Mouse (Mus musculus) stomach, embryonic 16.5 days (tissue): ENCODE data around the gene Apobec4. TPM values are rescaled to one million over a fixed set of nuclear protein-coding genes. Genes with fewer than 3 reads are reported as not detected.

Experiments used
- ATAC-seq: fragments of 200-750 bp; cut with Nextera tagmentation; 2 replicates; pipeline ENCODE4 v1.8.0; 2017; ENCODE audit warnings: moderate number of reproducible peaks, moderate TSS enrichment; ENCODE audit not compliant: insufficient read depth, low FRiP score
- H3K27ac ChIP-seq: fragments of 300-500 bp; sonication (generic); 2 replicates; pipeline ENCODE4 v1.5.1; 2014; ENCODE audit warnings: low read length
- H3K27me3 ChIP-seq: fragments of 300-500 bp; sonication (generic); 2 replicates; pipeline ENCODE4 v1.6.1; 2014; ENCODE audit warnings: low read length, control low read depth, mixed read lengths; ENCODE audit not compliant: control insufficient read depth, insufficient read depth
- H3K36me3 ChIP-seq: fragments of 300-500 bp; sonication (generic); 2 replicates; pipeline ENCODE4 v1.6.1; 2014; ENCODE audit warnings: low read length; ENCODE audit not compliant: control insufficient read depth, insufficient read depth
- H3K4me1 ChIP-seq: fragments of 300-500 bp; sonication (generic); 2 replicates; pipeline ENCODE4 v1.6.1; 2014; ENCODE audit warnings: low read length, control low read depth, mixed read lengths; ENCODE audit not compliant: control insufficient read depth, insufficient read depth
- H3K4me2 ChIP-seq: fragments of 300-500 bp; sonication (generic); 2 replicates; pipeline ENCODE4 v1.6.1; 2014; ENCODE audit warnings: low read depth, low read length, mixed read lengths
- H3K4me3 ChIP-seq: fragments of 300-500 bp; sonication (generic); replicated peaks from 2 replicates; pipeline ENCODE4 v1.5.1; 2014; ENCODE audit warnings: mild to moderate bottlenecking, low read length
- H3K9ac ChIP-seq: fragments of 300-500 bp; sonication (generic); 2 replicates; pipeline ENCODE4 v1.6.1; 2014; ENCODE audit warnings: low read length
- H3K9me3 ChIP-seq: fragments of 300-500 bp; sonication (generic); replicated peaks from 2 replicates; pipeline ENCODE4 v1.6.1; 2016; ENCODE audit warnings: low read length, control low read depth; ENCODE audit not compliant: control insufficient read depth
- WGBS: fragments of 180-500 bp; shearing (Covaris S2); extraction: QIAGEN DNeasy Blood & Tissue Kit; methylation state at CpG from one replicate; pipeline ENCODE4 v1.1.7; 2014; 5-methylcytosine and 5-hydroxymethylcytosine counted together
- polyA plus RNA-seq: library from polyadenylated mRNA; unstranded; fragments of >200 nt; fragmentation: Nextera tagmentation; extraction: Ambion mirVana; gene quantifications from 2 replicates; pipeline ENCODE4 v1.2.1, GENCODE M21; 2015

Gene Apobec4
- not detected in 2 replicates for polyA plus RNA-seq

- H3K4me1 ChIP-seq: no peaks in the 10 kb centered on the region
- no peak within 1 kb of the TSS for H3K27ac ChIP-seq
- no peaks in the 10 kb centered on the region for H3K27me3 ChIP-seq
- H3K4me2 ChIP-seq: no peak within 1 kb of the TSS
- no peak within 1 kb of the TSS for H3K4me3 ChIP-seq
- no peak for ATAC-seq
- no peaks in the 10 kb centered on the region for H3K36me3 ChIP-seq
- WGBS: 66% methylated on average over 13 of the region's 13 CpGs
- no peaks in the 10 kb centered on the region for H3K9me3 ChIP-seq
- no peak within 1 kb of the TSS for H3K9ac ChIP-seq
Observed at GRCm38 (mm10) chr1:152750312-152750965, at the start of gene Apobec4. TSS of gene Apobec4 (plus strand) at chr1:152750551.

DNA sequence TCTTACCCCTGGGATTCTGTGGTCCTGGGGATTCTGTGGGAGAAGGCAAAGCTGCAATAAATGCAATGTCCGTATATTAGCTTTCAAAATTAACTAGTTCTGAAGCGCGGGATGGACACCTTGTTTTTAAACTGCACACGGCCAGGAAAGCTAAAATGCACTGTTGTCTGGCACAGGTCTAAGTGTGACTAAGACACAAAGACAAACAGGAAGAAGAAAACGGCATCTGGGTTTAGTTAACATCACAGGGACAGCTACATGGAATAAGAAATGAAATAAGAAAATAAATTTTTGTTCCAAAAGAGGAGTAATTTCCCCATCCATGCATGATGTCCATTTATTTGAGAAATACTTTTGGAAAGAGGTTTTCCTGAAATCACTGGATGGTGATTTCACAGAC is 49.3 kb upstream of the Apobec4 start:
- Histone ChIP-seq H3K27ac (no peak overlapping the region), H3K9me3 (no peaks in the 10 kb centered on the region), H3K4me2 (no peak overlapping the region), H3K4me1 (peaks cover 5% of the 10 kb centered on the region; the same call in 1 of the 2 replicates), H3K9ac (no peak overlapping the region), H3K4me3 (no peak overlapping the region), H3K27me3 (no peaks in the 10 kb centered on the region; the same call in 1 of the 2 replicates), H3K36me3 (no peaks in the 10 kb centered on the region)
- no peak for ATAC-seq
- 73% methylated on average over 5 of the region's 5 CpGs for WGBS

GRCm38 (mm10) chr1:152702920-152703319 is 47.4 kb upstream of the Apobec4 start:
- Histone ChIP-seq H3K9ac (no peak overlapping the region), H3K4me1 (peaks cover 5% of the 10 kb centered on the region; the same call in 1 of the 2 replicates), H3K27ac (no peak overlapping the region), H3K4me3 (no peak overlapping the region), H3K4me2 (no peak overlapping the region), H3K36me3 (no peaks in the 10 kb centered on the region), H3K9me3 (no peaks in the 10 kb centered on the region), H3K27me3 (no peaks in the 10 kb centered on the region; the same call in 1 of the 2 replicates)
- no peak for ATAC-seq
- WGBS: 41% methylated on average over 6 of the region's 6 CpGs

- no peak; the same call in 1 of the 2 replicates for ATAC-seq
- Histone ChIP-seq H3K27ac (no peak overlapping the region), H3K9ac (no peak overlapping the region), H3K4me2 (no peak overlapping the region), H3K9me3 (no peaks in the 10 kb centered on the region), H3K4me1 (peaks cover 5% of the 10 kb centered on the region; the same call in 1 of the 2 replicates), H3K4me3 (no peak overlapping the region), H3K27me3 (no peaks in the 10 kb centered on the region; the same call in 1 of the 2 replicates), H3K36me3 (no peaks in the 10 kb centered on the region)
- WGBS: 45% methylated on average over 6 of the region's 6 CpGs
Observed at GRCm38 (mm10) chr1:152703941-152704340, 46.4 kb upstream of the Apobec4 start.

GRCm38 (mm10) chr1:152707560-152707959 is 42.8 kb upstream of the Apobec4 start:
- peak; percentile 59; the same call in 1 of the 2 replicates for ATAC-seq
- WGBS: 61% methylated on average over 2 of the region's 2 CpGs
- H3K4me2 ChIP-seq: no peak overlapping the region
- H3K27ac ChIP-seq: peak overlapping the region; percentile 55; the same call in 1 of the 2 replicates
- H3K27me3 ChIP-seq: no peaks in the 10 kb centered on the region
- H3K36me3 ChIP-seq: no peaks in the 10 kb centered on the region
- H3K9ac ChIP-seq: no peak overlapping the region
- peaks cover 5% of the 10 kb centered on the region; the same call in 1 of the 2 replicates for H3K4me1 ChIP-seq
- H3K4me3 ChIP-seq: no peak overlapping the region
- H3K9me3 ChIP-seq: no peaks in the 10 kb centered on the region

- H3K9me3 ChIP-seq: no peaks in the 10 kb centered on the region
- no peaks in the 10 kb centered on the region for H3K36me3 ChIP-seq
- no peaks in the 10 kb centered on the region for H3K4me1 ChIP-seq
- 75% methylated on average over 4 of the region's 4 CpGs for WGBS
- H3K27ac ChIP-seq: no peak overlapping the region
- no peak for ATAC-seq
- H3K27me3 ChIP-seq: no peaks in the 10 kb centered on the region
- H3K4me3 ChIP-seq: no peak overlapping the region
- H3K9ac ChIP-seq: no peak overlapping the region
- H3K4me2 ChIP-seq: no peak overlapping the region
Observed at GRCm38 (mm10) chr1:152711037-152711436, 39.3 kb upstream of the Apobec4 start.

GRCm38 (mm10) chr1:152713924-152714323 is 36.4 kb upstream of the Apobec4 start:
- no peaks in the 10 kb centered on the region for H3K36me3 ChIP-seq
- 87% methylated on average over 4 of the region's 4 CpGs for WGBS
- H3K9me3 ChIP-seq: no peaks in the 10 kb centered on the region

DNA sequence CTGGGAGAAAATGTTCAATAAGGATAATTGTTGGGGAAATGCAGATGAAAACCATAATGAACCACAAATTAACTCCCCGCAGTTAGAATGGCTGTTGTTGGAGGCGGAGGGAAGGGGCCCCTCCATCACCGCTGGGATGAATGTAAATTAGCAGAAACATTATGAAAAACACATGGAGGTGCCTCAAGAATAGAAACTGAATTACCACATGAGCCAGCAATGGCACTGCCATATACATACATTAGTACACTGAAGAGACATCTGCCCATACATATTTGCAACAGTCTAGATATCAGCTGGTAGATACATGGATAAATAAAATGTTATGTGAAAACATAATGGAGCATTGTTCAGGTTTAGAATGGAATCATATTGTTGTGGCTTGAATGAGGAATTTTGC is 35.9 kb upstream of the Apobec4 start:
- no peak for ATAC-seq
- Histone ChIP-seq H3K4me2 (no peak overlapping the region), H3K36me3 (no peaks in the 10 kb centered on the region), H3K4me1 (peaks cover 5% of the 10 kb centered on the region; the same call in 1 of the 2 replicates), H3K9ac (no peak overlapping the region), H3K27me3 (no peaks in the 10 kb centered on the region), H3K27ac (no peak overlapping the region), H3K9me3 (no peaks in the 10 kb centered on the region), H3K4me3 (no peak overlapping the region)
- WGBS: 88% methylated on average over 3 of the region's 3 CpGs

More at GRCm38 (mm10) chr1:152713924-152714323, 36.4 kb upstream of the Apobec4 start:
- H3K4me2 ChIP-seq: no peak overlapping the region
- ATAC-seq: no peak
- H3K9ac ChIP-seq: no peak overlapping the region
- peaks cover 5% of the 10 kb centered on the region; the same call in 1 of the 2 replicates for H3K4me1 ChIP-seq
- no peak overlapping the region for H3K4me3 ChIP-seq
- no peaks in the 10 kb centered on the region for H3K27me3 ChIP-seq
- H3K27ac ChIP-seq: no peak overlapping the region

DNA sequence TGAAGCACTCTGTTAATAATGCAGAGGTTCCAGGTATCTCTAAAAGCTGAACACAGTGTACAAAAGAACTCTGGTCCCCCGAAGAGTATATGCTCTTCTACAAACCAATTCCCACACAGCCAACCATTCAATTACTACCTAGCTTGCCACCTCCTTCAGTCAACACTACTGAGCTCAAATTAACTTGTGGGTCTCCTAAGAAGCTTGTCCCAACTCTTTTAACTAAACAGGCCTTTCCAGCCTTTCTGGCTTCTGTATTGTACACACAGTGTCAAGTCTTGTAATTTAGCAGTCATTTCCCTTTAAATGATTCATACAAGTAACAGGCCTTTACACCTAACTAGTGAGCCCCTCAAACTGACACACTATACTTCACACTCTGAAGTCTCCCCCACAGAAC is 33.0 kb upstream of the Apobec4 start:
- peak overlapping the region; percentile 87 for H3K27ac ChIP-seq
- peaks cover 5% of the 10 kb centered on the region; the same call in 1 of the 2 replicates for H3K4me1 ChIP-seq
- no peaks in the 10 kb centered on the region for H3K27me3 ChIP-seq
- no peak overlapping the region for H3K9ac ChIP-seq
- H3K36me3 ChIP-seq: no peaks in the 10 kb centered on the region
- H3K4me2 ChIP-seq: 0 out of 2 replicates have a peak overlapping the region, but pooled peaks have one; percentile 0
- no peak overlapping the region for H3K4me3 ChIP-seq
- ATAC-seq: peak; percentile 62; the same call in 1 of the 2 replicates
- no peaks in the 10 kb centered on the region for H3K9me3 ChIP-seq
- WGBS: 56% methylated on average over 1 of the region's 1 CpGs
